Mouse (Mus musculus): ENCODE results near the gene Abhd18.

Abhd18 gene

GRCm38 (mm10) chr3:40949170-40949902 is 102.6 kb downstream of the Abhd18 start, which contains the start of gene Larp1b:
Larp1b (plus strand) TSS chr3:40949828.
- in situ Hi-C loops (cut with MboI; ENCODE audit: low pct_unique_long_range_greater_than_20kb in 1 of 2, low sequenced_read_pairs in 2 of 2, unreplicated experiment in 1 of 2), result no loop called here

- in situ Hi-C loops (cut with MboI; ENCODE audit: low pct_unique_long_range_greater_than_20kb in 1 of 2, low sequenced_read_pairs in 2 of 2, unreplicated experiment in 1 of 2), result no loop called here
Measured at GRCm38 (mm10) chr3:40949903-40950600, 103.3 kb downstream of the Abhd18 start.

- in situ Hi-C loops (cut with MboI; ENCODE audit: low pct_unique_long_range_greater_than_20kb in 1 of 2, low sequenced_read_pairs in 2 of 2, unreplicated experiment in 1 of 2), result no loop called here
Measured at GRCm38 (mm10) chr3:40950601-40951201, 103.9 kb downstream of the Abhd18 start.

- in situ Hi-C loops (cut with MboI; ENCODE audit: low pct_unique_long_range_greater_than_20kb in 1 of 2, low sequenced_read_pairs in 2 of 2, unreplicated experiment in 1 of 2), result no loop called here
Measured at GRCm38 (mm10) chr3:40951365-40951764, 104.6 kb downstream of the Abhd18 start.

- in situ Hi-C loops (cut with MboI; ENCODE audit: low pct_unique_long_range_greater_than_20kb in 1 of 2, low sequenced_read_pairs in 2 of 2, unreplicated experiment in 1 of 2), result no loop called here
Measured at GRCm38 (mm10) chr3:40952606-40953005, 105.8 kb downstream of the Abhd18 start.

GRCm38 (mm10) chr3:40954792-40955191 is 108.0 kb downstream of the Abhd18 start:
- in situ Hi-C loops (cut with MboI; ENCODE audit: low pct_unique_long_range_greater_than_20kb in 1 of 2, low sequenced_read_pairs in 2 of 2, unreplicated experiment in 1 of 2), result no loop called here

GRCm38 (mm10) chr3:40958831-40959230 is 112.1 kb downstream of the Abhd18 start:
- in situ Hi-C loops (cut with MboI; ENCODE audit: low pct_unique_long_range_greater_than_20kb in 1 of 2, low sequenced_read_pairs in 2 of 2, unreplicated experiment in 1 of 2), result no loop called here

GRCm38 (mm10) chr3:40980758-40981157 is 134.0 kb downstream of the Abhd18 start:
- in situ Hi-C loops (cut with MboI; ENCODE audit: low pct_unique_long_range_greater_than_20kb in 1 of 2, low sequenced_read_pairs in 2 of 2, unreplicated experiment in 1 of 2), result no loop called here

- in situ Hi-C loops (cut with MboI; ENCODE audit: low pct_unique_long_range_greater_than_20kb in 1 of 2, low sequenced_read_pairs in 2 of 2, unreplicated experiment in 1 of 2), result no loop called here
Measured at GRCm38 (mm10) chr3:40987539-40987938, 140.8 kb downstream of the Abhd18 start.
